Mouse (Mus musculus): ENCODE measurements at regions not wholly inside any gene's neighbourhood (a gene's known extent, or its start where the extent isn't known, plus 50 kb on each side); places are given as distances from the start of the nearest gene placed in this dataset.

DNA sequence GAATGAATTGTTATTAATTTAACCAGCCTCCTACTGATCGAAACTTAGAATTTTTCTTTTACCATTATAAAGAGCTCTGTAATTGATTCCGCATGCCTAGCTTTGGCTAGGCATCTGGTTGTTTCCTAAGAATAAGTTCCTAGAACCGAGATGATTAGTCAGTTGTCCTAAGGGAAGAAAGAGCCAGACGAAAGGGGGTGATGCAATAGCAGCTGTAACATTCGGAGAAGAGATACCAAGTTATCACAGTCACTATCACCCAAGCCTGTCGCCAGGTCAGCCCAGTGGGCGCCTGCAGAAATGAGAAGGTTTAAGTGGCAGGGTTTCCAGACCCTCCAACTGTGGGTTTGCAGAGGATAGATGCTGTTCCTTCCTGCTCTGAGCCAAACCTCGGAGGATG, 242.8 kb downstream of the Enc1 start:
- no peak for TF ChIP-seq GATA1 (IDR thresholded peaks at IDR 0.05; ENCODE audit: low read length)

GRCm38 (mm10) chr13:97482439-97482946, 241.6 kb downstream of the Enc1 start:
- TF ChIP-seq GATA1 (IDR thresholded peaks at IDR 0.05; ENCODE audit: low read length), result no peak

DNA sequence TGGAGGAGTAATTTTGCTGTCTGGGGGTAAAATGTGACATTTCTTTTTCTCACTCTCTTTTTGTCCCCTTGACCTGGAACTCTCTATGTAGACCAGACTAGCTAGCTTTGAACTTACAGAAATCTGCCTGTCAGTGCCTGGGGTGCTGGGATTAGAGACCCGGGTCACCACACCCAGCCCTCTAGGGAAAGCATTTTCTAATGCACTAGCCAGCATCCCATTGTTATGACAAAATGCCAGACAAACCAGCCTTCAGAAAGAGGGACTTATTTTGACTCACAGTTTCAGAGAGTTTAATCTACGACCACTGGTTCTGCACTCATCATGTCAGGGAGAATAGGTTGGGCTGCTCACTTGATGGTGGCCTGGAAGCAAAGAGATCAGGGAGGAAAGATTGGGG, 240.4 kb downstream of the Enc1 start:
- TF ChIP-seq GATA1 (IDR thresholded peaks at IDR 0.05; ENCODE audit: low read length), result no peak

DNA sequence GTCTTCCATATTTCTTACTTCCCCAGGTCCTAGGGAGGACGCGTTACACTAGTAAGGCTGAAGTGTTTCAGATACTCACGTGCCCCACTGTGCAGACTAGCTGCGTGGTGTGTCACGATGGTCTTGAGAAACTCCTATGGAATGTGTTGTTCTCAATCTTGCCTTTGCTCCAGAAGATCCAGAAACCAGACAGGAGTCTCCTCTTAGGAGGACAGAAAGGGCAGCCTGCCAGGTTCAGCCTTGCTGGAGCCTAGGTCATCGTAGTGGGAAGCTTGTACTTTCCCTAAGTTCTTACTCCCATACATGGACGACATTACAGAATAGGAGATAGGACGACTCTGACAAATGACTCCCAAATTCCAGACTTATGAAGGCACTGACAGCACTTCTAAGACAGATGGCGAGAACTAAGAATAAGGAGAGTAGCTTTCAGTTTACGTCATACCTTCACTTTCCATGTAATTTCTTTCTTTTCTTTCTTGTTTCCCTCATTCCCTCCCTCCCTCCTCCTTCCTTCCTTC, 238.2 kb downstream of the Enc1 start:
- no peak for TF ChIP-seq GATA1 (IDR thresholded peaks at IDR 0.05; ENCODE audit: low read length)

DNA sequence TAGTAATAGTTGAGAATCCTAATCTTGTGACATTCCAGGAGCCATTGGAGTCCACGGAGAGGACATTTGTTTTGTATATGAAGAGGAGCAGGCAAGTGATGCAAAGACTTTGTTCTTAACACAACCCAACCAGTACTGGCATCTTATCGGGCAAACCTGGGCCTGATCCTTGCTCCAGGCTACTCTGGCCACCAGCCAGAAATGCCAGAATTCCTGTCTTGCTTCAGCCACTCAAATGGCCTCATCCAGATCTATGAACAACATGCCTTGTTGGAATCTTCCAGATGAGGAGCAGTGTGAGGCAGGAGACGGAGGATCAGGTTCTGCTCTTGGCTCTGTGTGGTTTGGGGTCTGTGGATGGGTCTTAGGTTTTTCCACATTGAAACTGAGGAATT, 233.1 kb downstream of the Enc1 start:
- no peak for TF ChIP-seq GATA1 (IDR thresholded peaks at IDR 0.05; ENCODE audit: low read length)

DNA sequence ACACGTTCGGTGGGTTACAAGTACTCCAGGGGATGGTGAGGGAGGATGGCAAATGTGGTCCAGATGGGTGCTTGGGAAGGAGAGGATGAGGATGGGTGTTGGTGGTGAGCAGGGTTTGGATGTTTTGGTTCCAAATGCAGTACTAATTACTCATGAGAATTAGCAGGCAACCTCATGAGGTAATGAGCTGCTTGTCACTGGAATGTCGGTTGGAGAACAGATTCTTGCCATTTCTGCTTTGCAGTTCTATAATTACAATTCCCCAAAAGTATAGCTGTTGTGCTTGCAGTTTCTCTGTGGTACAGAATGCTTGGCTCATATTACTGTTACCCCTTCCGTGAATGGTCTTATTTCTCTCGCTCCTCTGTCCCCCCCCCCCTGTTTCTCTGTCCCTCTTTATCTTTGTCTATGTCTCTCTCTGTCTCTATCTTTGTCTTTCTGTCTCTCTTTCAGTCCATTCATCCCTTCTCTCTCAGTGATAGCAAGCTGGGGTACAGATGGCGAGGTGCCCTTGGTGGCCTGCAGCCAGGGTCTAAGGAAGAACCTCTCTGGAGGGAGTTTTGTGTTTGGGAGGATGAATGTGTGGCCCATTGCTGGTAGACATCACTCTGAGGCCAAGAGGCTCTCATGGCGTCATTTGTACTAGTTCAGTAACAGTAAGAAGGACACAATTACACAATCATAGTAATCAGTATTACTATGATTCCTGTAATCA, 232.5 kb downstream of the Enc1 start:
- no peak for TF ChIP-seq GATA1 (IDR thresholded peaks at IDR 0.05; ENCODE audit: low read length)

DNA sequence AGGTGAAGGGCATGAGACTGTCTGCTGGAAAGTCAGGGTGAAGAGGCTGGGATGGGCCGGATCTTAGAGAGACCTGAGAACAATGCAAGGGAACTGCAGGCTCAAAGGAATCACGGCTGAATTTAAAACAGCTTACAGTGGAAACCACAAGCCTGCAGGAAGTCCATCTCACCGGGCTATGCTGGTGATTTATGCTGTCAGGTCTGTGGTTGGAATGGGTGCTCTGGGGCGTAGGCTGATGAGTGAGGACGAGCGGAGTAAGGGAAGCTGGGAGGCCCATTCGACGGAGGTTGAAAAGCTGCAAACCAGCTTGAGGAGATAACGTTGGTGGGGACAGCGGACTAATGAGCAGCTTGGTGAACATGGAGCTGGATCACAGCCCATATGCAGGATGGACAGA, 229.1 kb downstream of the Enc1 start:
- TF ChIP-seq GATA1 (IDR thresholded peaks at IDR 0.05; ENCODE audit: low read length), result no peak

DNA sequence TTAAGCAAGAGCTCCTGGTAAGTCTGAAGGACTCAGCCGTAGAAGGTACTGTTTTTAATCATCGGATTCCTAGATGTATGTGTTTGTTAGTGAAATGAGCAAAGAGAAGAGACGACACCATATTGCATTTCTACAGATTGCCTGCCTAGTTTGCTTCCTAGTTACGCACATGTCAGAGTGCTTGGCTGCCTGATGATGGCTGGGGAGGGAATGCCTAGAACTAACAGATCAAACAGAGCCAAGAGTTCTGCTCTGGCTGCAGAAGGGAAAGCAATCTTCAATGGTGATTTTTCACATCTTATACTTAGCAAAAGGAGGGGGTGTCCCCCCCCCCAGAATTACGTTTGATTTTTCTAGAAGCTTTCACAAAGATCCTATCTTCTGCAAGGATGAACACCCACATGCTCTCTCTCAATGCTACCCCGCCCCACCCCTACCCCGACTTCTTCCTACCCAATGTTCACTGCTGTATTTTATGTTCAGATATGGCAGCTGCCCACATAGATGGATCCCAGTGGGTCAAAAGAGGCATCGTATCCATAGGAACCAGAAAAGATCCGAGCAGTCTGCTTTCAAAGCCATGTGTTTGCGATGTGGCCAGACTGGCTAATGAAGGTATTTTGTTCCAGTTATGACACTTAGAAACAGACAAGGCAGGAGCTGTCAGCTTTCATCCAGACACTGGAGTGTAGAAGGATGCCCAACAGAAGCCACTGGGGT, 228.1 kb downstream of the Enc1 start:
- TF ChIP-seq GATA1 (IDR thresholded peaks at IDR 0.05; ENCODE audit: low read length), result no peak

- TF ChIP-seq GATA1 (IDR thresholded peaks at IDR 0.05; ENCODE audit: low read length), result no peak
Observed at GRCm38 (mm10) chr13:97463798-97464197, 222.9 kb downstream of the Enc1 start.

DNA sequence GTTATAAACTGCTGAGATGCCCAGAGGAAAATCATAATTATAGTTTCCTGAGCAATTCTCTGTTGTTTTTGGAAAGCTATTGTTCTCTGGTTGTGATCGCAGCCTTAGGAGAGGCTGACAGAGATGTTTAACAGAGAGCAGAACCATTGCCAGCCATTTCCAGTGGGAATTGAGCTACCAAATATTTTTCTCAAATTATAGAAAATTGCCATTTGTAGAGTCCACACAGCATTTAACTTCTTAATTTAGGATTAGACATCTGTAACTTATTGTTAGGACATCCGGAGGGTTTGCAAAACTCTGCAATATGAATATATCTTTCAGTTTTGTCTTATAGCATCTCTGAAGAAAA, 222.0 kb downstream of the Enc1 start:
- TF ChIP-seq GATA1 (IDR thresholded peaks at IDR 0.05; ENCODE audit: low read length), result no peak

DNA sequence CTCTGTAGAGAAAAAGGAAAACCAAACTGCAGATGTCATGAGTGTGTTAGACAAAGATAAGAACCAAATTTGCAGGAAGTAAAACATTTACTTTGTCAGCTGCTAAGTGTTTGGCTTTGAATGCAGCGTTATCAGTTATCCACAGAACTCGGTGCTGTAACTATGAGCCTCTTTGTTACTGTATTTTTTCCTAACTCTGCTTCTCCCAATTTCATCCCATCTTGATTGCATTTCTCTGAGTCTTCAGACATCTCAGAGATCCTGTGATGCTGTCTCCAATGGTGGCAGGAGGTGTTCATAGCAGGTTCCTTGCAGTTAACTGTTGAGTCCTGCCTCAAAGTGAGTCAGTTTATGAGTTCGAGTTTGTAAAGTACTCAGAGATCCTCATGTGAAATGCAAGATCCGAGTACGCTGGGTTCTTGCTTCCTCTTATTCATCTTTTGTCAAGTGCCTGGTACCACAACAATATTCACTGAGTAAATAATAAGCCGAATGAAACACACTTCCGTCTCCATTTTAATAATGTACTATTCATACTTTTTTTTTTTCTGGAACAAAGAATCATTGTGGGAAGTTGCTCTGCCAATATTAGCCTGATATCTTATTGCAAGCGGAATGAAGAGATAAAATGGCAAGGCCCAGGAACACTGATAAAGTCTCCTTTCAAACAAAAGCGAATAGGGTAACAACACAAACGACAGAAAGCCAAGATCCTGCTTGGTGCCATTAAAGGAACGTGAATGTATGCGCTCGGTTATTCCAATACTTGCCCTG, 221.4 kb downstream of the Enc1 start:
- peak; percentile 67 for TF ChIP-seq GATA1 (IDR thresholded peaks at IDR 0.05; ENCODE audit: low read length)

- TF ChIP-seq GATA1 (IDR thresholded peaks at IDR 0.05; ENCODE audit: low read length), result no peak
Observed at GRCm38 (mm10) chr13:97461207-97461606, 220.3 kb downstream of the Enc1 start.

- TF ChIP-seq GATA1 (IDR thresholded peaks at IDR 0.05; ENCODE audit: low read length), result no peak
Observed at GRCm38 (mm10) chr13:97459106-97459505, 218.2 kb downstream of the Enc1 start.

DNA sequence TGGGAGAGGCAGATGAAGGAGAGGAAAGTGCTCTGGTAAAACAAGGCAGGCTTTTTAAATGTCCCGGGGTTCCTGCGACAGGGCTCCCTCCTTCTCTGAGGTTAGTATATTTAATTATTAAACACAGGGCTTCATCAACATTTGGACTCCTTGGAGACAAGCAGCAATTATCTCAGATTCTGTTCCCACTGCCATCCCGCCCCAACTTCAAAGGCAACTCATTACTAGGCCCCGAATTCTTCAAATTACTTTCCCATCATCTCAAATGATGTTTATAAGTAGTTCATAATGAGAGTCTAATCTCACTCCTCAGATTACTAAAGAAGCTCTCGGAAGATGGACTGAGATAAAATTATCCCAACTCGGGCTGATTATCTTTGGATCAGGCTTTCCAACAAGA, 215.1 kb downstream of the Enc1 start:
- TF ChIP-seq GATA1 (IDR thresholded peaks at IDR 0.05; ENCODE audit: low read length), result no peak

DNA sequence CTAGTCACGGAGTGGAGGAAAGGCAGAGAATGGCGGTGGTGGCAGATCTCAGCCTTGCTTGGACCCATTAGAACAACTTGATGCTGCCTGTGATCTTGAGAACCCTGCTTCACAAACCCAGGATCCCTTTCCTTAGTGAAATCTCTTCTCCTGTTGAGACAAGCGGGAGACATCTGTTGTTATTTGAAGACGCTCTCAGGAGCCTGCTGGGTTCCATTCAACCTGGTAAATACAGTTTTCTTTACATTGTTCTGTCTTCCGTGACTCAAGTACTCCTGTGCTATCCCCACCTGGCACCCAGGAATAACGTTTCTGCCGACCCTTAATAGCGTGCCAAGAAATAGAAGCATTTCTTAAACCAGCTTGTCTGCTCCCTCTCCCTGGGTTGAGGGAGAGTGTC, 213.8 kb downstream of the Enc1 start:
- TF ChIP-seq GATA1 (IDR thresholded peaks at IDR 0.05; ENCODE audit: low read length), result no peak

GRCm38 (mm10) chr13:97453469-97453868, 212.6 kb downstream of the Enc1 start:
- no peak for TF ChIP-seq GATA1 (IDR thresholded peaks at IDR 0.05; ENCODE audit: low read length)
